Mouse (Mus musculus) midbrain, postnatal 0 days (tissue): ENCODE results near the gene Snd1. TPM values are rescaled to one million over a fixed set of nuclear protein-coding genes. Genes with fewer than 3 reads are reported as not detected.

Experiments
- ATAC-seq: fragments of 200-750 bp; cut with Nextera tagmentation; 2 replicates; pipeline ENCODE4 v1.8.0; 2017; ENCODE audit warnings: moderate number of reproducible peaks, mild to moderate bottlenecking, moderate TSS enrichment, moderate library complexity; ENCODE audit not compliant: low FRiP score
- DNase-seq: peaks from one replicate; pipeline ENCODE4 v3.0.0-alpha.2; 2015; ENCODE audit warnings: low spot score
- H3K27ac ChIP-seq: fragments of 300-500 bp; sonication (generic); 2 replicates; pipeline ENCODE4 v1.5.1; 2014; ENCODE audit warnings: low read depth, mild to moderate bottlenecking, low read length, mixed read lengths
- H3K27me3 ChIP-seq: fragments of 300-500 bp; sonication (generic); 2 replicates; pipeline ENCODE4 v1.6.1; 2014; ENCODE audit warnings: low read length, control low read depth, mixed read lengths; ENCODE audit not compliant: insufficient read depth
- H3K36me3 ChIP-seq: fragments of 300-500 bp; sonication (generic); 2 replicates; pipeline ENCODE4 v1.6.1; 2014; ENCODE audit warnings: low read length, control low read depth, mixed read lengths; ENCODE audit not compliant: insufficient read depth
- H3K4me1 ChIP-seq: fragments of 300-500 bp; sonication (generic); 2 replicates; pipeline ENCODE4 v1.6.1; 2014; ENCODE audit warnings: mild to moderate bottlenecking, control low read depth, antibody characterized with exemption, low read length, mixed read lengths; ENCODE audit not compliant: insufficient read depth
- H3K4me2 ChIP-seq: fragments of 300-500 bp; sonication (generic); 2 replicates; pipeline ENCODE4 v1.6.1; 2014; ENCODE audit warnings: low read depth, mild to moderate bottlenecking, low read length, mixed read lengths; ENCODE audit not compliant: poor library complexity, severe bottlenecking
- H3K4me3 ChIP-seq: fragments of 300-500 bp; sonication (generic); 2 replicates; pipeline ENCODE4 v1.5.1; 2014; ENCODE audit warnings: low read depth, mild to moderate bottlenecking, low read length, moderate library complexity
- H3K9ac ChIP-seq: fragments of 300-500 bp; sonication (generic); replicated peaks from 2 replicates; pipeline ENCODE4 v1.6.1; 2014; ENCODE audit warnings: mild to moderate bottlenecking, low read length, moderate library complexity, mixed read lengths; ENCODE audit not compliant: poor library complexity, severe bottlenecking
- H3K9me3 ChIP-seq: fragments of 300-500 bp; sonication (generic); 2 replicates; pipeline ENCODE4 v1.6.1; 2016; ENCODE audit warnings: low read length, control low read depth
- CTCF ChIP-seq: IDR thresholded peaks from 2 replicates; pipeline ENCODE4 v1.5.1; 2016; ENCODE audit warnings: antibody characterized with exemption, mild to moderate bottlenecking
- WGBS: fragments of 180-500 bp; shearing (Covaris S2); extraction: QIAGEN DNeasy Blood & Tissue Kit; methylation state at CpG from one replicate; pipeline ENCODE4 v1.1.7; 2014; 5-methylcytosine and 5-hydroxymethylcytosine counted together
- polyA plus RNA-seq: library from polyadenylated mRNA; unstranded; fragments of >200 nt; fragmentation: Nextera tagmentation; extraction: Ambion mirVana; gene quantifications from 2 replicates; pipeline ENCODE4 v1.2.1, GENCODE M21; 2015
- total RNA-seq: library from RNA; depleted of rRNA; stranded (reverse); fragments of >200 nt; gene quantifications from 2 replicates; pipeline ENCODE4 v1.2.3, GENCODE M21; 2014

Gene Snd1
- total and polyA plus RNA-seq, 2 experiments from 2014 or later: 70.6 to 81.1 TPM

DNA sequence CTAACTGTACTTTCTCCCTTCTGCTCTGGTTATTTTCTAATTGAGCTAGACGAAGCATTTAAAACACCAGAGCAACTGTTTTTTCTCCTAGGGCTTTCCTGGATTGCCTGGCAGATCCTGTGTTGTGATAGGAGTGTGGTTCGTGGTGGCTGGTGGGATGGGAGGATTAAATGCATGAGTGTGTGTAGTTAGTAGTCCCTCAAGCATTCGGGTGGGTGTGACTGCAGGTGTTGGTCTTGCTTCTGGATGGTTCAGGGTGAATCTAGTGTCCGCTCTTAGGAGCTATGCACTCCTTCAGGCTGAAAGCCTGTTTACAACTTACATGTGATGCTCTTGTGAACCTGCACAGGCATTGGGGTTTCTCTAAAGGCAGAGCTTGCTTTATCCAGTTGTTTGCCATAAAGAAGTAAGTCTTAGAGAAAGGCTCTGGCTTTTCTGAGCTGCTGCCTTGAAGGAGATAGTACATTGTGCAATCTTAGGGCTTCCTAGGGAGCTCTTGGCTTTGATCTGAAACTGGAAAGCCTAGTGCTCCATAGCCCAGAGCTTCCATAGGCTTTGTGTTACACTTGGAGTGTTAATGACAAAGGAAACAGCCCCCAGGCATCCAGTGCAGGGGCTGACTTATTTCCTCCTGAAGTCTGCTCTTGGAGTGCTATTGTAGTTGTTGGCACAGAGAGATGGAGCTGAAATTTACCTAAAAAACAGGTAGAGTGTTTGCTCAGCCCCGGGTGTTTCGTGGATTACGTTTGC is 75.5 kb downstream of the Snd1 start:
- Histone ChIP-seq H3K27me3 (no peaks in the 10 kb centered on the region), H3K4me1 (peaks cover 2% of the 10 kb centered on the region; the same call in 1 of the 2 replicates), H3K9ac (no peak overlapping the region), H3K27ac (no peak overlapping the region), H3K4me2 (no peak overlapping the region), H3K9me3 (no peaks in the 10 kb centered on the region), H3K4me3 (no peak overlapping the region), H3K36me3 (peaks cover 6% of the 10 kb centered on the region; the same call in 1 of the 2 replicates)
- 44% methylated on average over 7 of the region's 7 CpGs for WGBS
- ATAC-seq: 0 out of 2 replicates have a peak, but pooled peaks have one; percentile 54
- TF ChIP-seq CTCF: no peak
- no peak for DNase-seq

DNA sequence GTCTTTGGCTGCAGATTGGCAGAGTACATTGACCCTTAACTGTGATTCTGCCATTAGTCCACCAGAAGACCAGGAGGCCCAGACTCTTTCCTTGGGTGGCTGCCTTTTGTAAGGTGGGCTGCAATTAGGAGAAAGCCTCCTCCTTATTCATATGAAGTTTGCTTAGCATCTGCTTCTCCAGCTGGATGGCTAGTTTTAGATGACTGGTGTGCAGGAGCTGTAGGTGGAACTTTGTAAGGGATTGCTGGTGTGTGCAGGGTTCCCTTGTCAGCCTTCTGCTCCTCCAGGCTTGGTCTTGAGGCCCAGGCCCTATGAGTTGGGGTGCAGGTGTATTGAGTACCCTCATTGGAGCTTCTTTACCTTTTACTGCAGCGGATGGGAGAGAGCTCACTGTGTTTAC is 79.5 kb downstream of the Snd1 start:
- ATAC-seq (no peak), DNase-seq (no peak)
- no peak for TF ChIP-seq CTCF
- Histone ChIP-seq H3K27ac (no peak overlapping the region), H3K27me3 (no peaks in the 10 kb centered on the region), H3K36me3 (no peaks in the 10 kb centered on the region), H3K4me1 (peaks cover 2% of the 10 kb centered on the region; the same call in 1 of the 2 replicates), H3K9ac (no peak overlapping the region), H3K4me3 (no peak overlapping the region), H3K9me3 (no peaks in the 10 kb centered on the region), H3K4me2 (no peak overlapping the region)
- whole genome bisulfite sequencing: 97% methylated on average over 1 of the region's 1 CpGs

DNA sequence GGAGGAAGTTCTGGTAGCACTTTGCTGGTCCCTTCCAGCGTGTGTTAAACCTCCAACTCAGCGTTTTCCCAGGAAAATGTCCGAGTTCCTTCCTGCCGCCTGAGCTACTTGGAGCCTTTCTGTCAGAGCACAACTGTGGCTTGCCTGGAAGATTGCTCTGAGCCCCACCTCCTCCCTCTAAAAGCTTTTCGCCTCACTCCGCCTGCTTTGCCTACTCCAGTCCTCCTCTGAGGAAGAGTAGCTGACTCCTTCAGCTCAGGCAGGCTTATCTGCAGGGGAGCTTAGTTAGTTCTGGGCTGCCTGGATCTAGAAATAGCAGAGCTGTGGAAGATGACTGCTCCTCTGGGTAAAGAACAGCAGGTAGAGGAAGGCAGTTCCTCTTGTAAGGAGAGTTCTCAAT is 80.1 kb downstream of the Snd1 start:
- Histone ChIP-seq H3K36me3 (no peaks in the 10 kb centered on the region), H3K9ac (no peak overlapping the region), H3K9me3 (no peaks in the 10 kb centered on the region), H3K27ac (no peak overlapping the region), H3K27me3 (no peaks in the 10 kb centered on the region), H3K4me1 (no peaks in the 10 kb centered on the region; the same call in 1 of the 2 replicates), H3K4me3 (no peak overlapping the region), H3K4me2 (no peak overlapping the region)
- WGBS: 69% methylated on average over 6 of the region's 6 CpGs
- no peak for TF ChIP-seq CTCF
- ATAC-seq: no peak
- no peak for DNase-seq

DNA sequence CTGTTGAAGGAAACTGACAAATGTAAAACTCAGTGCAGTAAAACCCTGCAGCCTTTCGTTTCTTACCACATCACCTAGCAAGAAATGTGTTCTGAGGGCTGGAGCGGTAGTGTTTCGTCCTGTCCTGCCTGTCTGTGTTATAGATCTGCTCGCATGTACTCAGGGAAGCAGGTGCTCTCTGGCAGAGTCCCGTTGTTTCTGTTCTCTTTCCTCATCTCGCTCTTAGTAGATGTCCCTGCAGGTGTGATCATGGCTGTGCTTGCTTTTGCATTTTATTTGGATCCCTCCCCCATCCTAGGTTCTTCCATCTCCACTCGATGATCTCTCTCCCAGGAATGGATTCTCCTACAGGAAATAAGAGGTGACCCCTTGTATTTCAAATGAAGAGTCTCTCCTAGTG is 80.5 kb downstream of the Snd1 start:
- no peaks in the 10 kb centered on the region; the same call in 1 of the 2 replicates for H3K4me1 ChIP-seq
- H3K27ac ChIP-seq: no peak overlapping the region
- TF ChIP-seq CTCF: no peak
- no peaks in the 10 kb centered on the region for H3K36me3 ChIP-seq
- H3K27me3 ChIP-seq: no peaks in the 10 kb centered on the region
- no peaks in the 10 kb centered on the region for H3K9me3 ChIP-seq
- DNase-seq (no peak), ATAC-seq (no peak)
- 86% methylated on average over 7 of the region's 7 CpGs for WGBS
- no peak overlapping the region for H3K4me3 ChIP-seq
- H3K4me2 ChIP-seq: no peak overlapping the region
- H3K9ac ChIP-seq: no peak overlapping the region

DNA sequence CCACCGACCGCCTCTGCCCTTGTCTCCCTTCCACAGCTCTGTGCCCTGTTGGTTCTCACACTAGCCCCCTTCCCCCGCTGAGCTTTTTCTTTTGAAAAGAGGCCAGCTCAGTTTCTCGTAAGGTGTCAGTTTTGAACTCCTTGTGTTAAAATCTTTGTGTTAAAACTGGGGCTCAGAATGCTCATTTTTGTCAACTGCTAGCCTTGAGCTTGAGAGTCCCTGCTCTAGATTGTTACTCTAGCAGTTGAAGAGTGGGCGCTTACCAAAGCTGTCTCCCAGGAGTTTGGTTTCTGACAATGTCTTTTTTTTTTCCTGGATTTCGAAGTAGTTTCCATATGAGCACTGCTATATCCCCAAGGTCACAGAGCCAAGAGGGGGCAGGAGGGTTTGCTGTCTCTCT is 82.8 kb downstream of the Snd1 start:
- WGBS: 54% methylated on average over 6 of the region's 6 CpGs
- Histone ChIP-seq H3K4me3 (no peak overlapping the region), H3K9me3 (no peaks in the 10 kb centered on the region), H3K36me3 (no peaks in the 10 kb centered on the region), H3K4me2 (no peak overlapping the region), H3K27ac (no peak overlapping the region), H3K4me1 (no peaks in the 10 kb centered on the region), H3K9ac (no peak overlapping the region), H3K27me3 (no peaks in the 10 kb centered on the region)
- DNase-seq (no peak), ATAC-seq (no peak)
- no peak for TF ChIP-seq CTCF

DNA sequence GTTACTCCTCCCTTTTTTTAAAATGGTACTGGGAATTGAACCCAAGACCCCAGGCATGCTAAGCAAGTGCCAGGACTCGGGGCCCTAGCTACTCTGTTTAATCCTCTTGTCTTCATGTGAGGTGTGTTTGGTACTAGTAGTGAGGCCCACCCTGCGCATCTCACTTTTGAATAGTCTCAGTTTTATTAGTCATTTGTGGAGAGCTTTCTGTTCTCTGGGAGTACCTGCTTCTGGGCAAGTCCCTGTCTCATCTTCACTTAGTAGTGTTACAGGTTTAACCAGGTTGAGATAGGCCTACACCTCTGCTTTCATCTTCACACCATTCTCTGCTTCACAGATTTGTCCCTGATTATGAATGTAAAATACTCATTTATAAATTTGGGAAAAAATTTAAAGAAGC is 84.5 kb downstream of the Snd1 start:
- 83% methylated on average over 2 of the region's 2 CpGs for WGBS
- Histone ChIP-seq H3K9ac (no peak overlapping the region), H3K4me1 (no peaks in the 10 kb centered on the region), H3K9me3 (no peaks in the 10 kb centered on the region), H3K27ac (no peak overlapping the region), H3K4me3 (no peak overlapping the region), H3K27me3 (no peaks in the 10 kb centered on the region), H3K4me2 (no peak overlapping the region), H3K36me3 (no peaks in the 10 kb centered on the region)
- DNase-seq: no peak
- no peak for TF ChIP-seq CTCF
- no peak for ATAC-seq
